Mouse (Mus musculus) myocyte (in vitro differentiated cells): ENCODE measurements around the gene Esf1. TPM values are rescaled to one million over a fixed set of nuclear protein-coding genes. Genes with fewer than 3 reads are reported as not detected.
"Not testable (repeated sequence)": the region's sequence is repeated elsewhere in the genome, so short reads cannot be mapped to it uniquely, and the experiment has no call there.

ENCODE experiments used
- H3K27me3 ChIP-seq: one replicate; pipeline ENCODE4 v1.6.1; 2011; ENCODE audit not compliant: control insufficient read depth, insufficient read depth, insufficient read length
- H3K36me3 ChIP-seq: one replicate; pipeline ENCODE4 v1.6.1; 2011; ENCODE audit not compliant: control insufficient read depth, insufficient read depth
- H3K4me2 ChIP-seq: one replicate; pipeline ENCODE4 v1.6.1; 2011; ENCODE audit warnings: low read depth, control low read depth
- H3K4me3 ChIP-seq: one replicate; pipeline ENCODE4 v1.5.1; 2011; ENCODE audit warnings: mild to moderate bottlenecking, control low read depth, moderate library complexity
- H3K79me2 ChIP-seq: one replicate; pipeline ENCODE4 v1.6.1; 2011; ENCODE audit not compliant: control insufficient read depth, insufficient read depth
- H3ac ChIP-seq: one replicate; pipeline ENCODE4 v1.6.1; 2011; ENCODE audit not compliant: control insufficient read depth, insufficient read length
- CEBPB ChIP-seq: IDR thresholded peaks from 2 replicates; pipeline ENCODE4 v1.6.1; 2011; ENCODE audit warnings: mild to moderate bottlenecking, moderate library complexity; ENCODE audit not compliant: poor library complexity, insufficient read depth, severe bottlenecking
- E2F4 ChIP-seq: IDR thresholded peaks from one replicate; pipeline ENCODE4 v1.6.1; 2011; ENCODE audit warnings: mild to moderate bottlenecking, control low read depth, moderate library complexity; ENCODE audit not compliant: insufficient read depth
- MAX ChIP-seq: IDR thresholded peaks from one replicate; pipeline ENCODE4 v1.6.1; 2011; ENCODE audit warnings: low read depth, mild to moderate bottlenecking, control low read depth
- MYOD1 ChIP-seq, 3 experiments: IDR thresholded peaks; one replicate each; pipeline ENCODE4 v1.6.1; 2011; ENCODE audit warnings: control low read depth in 2 of 3, low read depth in 2 of 3, mild to moderate bottlenecking in 2 of 3, moderate library complexity in 1 of 3; ENCODE audit not compliant: insufficient read length in 2 of 3, control insufficient read depth in 1 of 3
- MYOG ChIP-seq, 3 experiments: IDR thresholded peaks; one replicate each; pipeline ENCODE4 v1.6.1; 2011; ENCODE audit warnings: control low read depth in 2 of 3, low read depth in 2 of 3, mild to moderate bottlenecking in 2 of 3; ENCODE audit not compliant: insufficient read length in 2 of 3, control insufficient read depth in 1 of 3, insufficient read depth in 1 of 3
- POLR2A ChIP-seq: IDR thresholded peaks from one replicate; pipeline ENCODE4 v1.6.1; 2011; ENCODE audit warnings: low read depth, mild to moderate bottlenecking, control low read depth, moderate library complexity; ENCODE audit not compliant: insufficient read length
- POLR2AphosphoS2 ChIP-seq: IDR thresholded peaks from one replicate; pipeline ENCODE4 v1.6.1; 2011; ENCODE audit warnings: low read depth, control low read depth; ENCODE audit not compliant: insufficient read length
- REST ChIP-seq: IDR thresholded peaks from one replicate; pipeline ENCODE4 v1.6.1; 2011; ENCODE audit warnings: mild to moderate bottlenecking, control low read depth, moderate library complexity; ENCODE audit not compliant: insufficient read depth, insufficient read length
- SRF ChIP-seq: IDR thresholded peaks from one replicate; pipeline ENCODE4 v1.6.1; 2011; ENCODE audit warnings: low read depth; ENCODE audit not compliant: control insufficient read depth, insufficient read length
- TCF12 ChIP-seq: IDR thresholded peaks from one replicate; pipeline ENCODE4 v1.6.1; 2011; ENCODE audit warnings: mild to moderate bottlenecking, control low read depth; ENCODE audit not compliant: poor library complexity, insufficient read depth, severe bottlenecking
- TCF3 ChIP-seq: IDR thresholded peaks from one replicate; pipeline ENCODE4 v1.6.1; 2011; ENCODE audit warnings: low read depth, control low read depth; ENCODE audit not compliant: insufficient read length
- USF1 ChIP-seq: IDR thresholded peaks from one replicate; pipeline ENCODE4 v1.6.1; 2011; ENCODE audit warnings: low read depth, mild to moderate bottlenecking, control low read depth, moderate library complexity
- polyA plus RNA-seq: library from polyadenylated mRNA; unstranded; fragments of >200 nt; fragmentation: generic; extraction: Trizol; gene quantifications from one replicate; pipeline ENCODE4 v1.2.1, GENCODE M21; 2012; ENCODE audit warnings: missing spikeins

The Esf1 gene
- polyA plus RNA-seq, 1 experiment = 5.7 TPM

- TF ChIP-seq USF1 = no peak
- TF ChIP-seq REST = peak; percentile 75
- no peak for TF ChIP-seq POLR2AphosphoS2
- H3K79me2 ChIP-seq = no peaks in the 10 kb centered on the region
- no peak overlapping the region for H3K4me2 ChIP-seq
- H3K4me3 ChIP-seq = no peak overlapping the region
- no peaks in the 10 kb centered on the region for H3K27me3 ChIP-seq
- no peaks in the 10 kb centered on the region for H3K36me3 ChIP-seq
- H3ac ChIP-seq = no peak overlapping the region
These were observed 74.3 kb downstream of the Esf1 start for GRCm38 (mm10) chr2:140096034-140096433.

GRCm38 (mm10) chr2:140093433-140093832 is 76.9 kb downstream of the Esf1 start:
- Histone ChIP-seq H3K4me3 (no peak overlapping the region), H3K27me3 (no peaks in the 10 kb centered on the region), H3K36me3 (no peaks in the 10 kb centered on the region), H3ac (no peak overlapping the region), H3K4me2 (no peak overlapping the region), H3K79me2 (no peaks in the 10 kb centered on the region)
- TF ChIP-seq E2F4 (no peak), SRF (no peak), POLR2AphosphoS2 (no peak), MAX (no peak), POLR2A (no peak), CEBPB (no peak), MYOD1 (IDR thresholded peaks at IDR 0.05; ENCODE audit: control insufficient read depth in 1 of 3, insufficient read length in 2 of 3, low read depth in 2 of 3) (no peak), TCF3 (no peak), USF1 (no peak), TCF12 (no peak), REST (no peak), MYOG (IDR thresholded peaks at IDR 0.05; ENCODE audit: control insufficient read depth in 1 of 3, insufficient read depth in 1 of 3, insufficient read length in 2 of 3, low read depth in 2 of 3) (no peak)

- Histone ChIP-seq H3ac (no peak overlapping the region), H3K79me2 (no peaks in the 10 kb centered on the region), H3K4me3 (no peak overlapping the region), H3K27me3 (no peaks in the 10 kb centered on the region), H3K36me3 (no peaks in the 10 kb centered on the region), H3K4me2 (no peak overlapping the region)
- TF ChIP-seq USF1 (no peak), REST (no peak), SRF (no peak), TCF3 (no peak), CEBPB (no peak), E2F4 (no peak), TCF12 (no peak), MYOG (IDR thresholded peaks at IDR 0.05; ENCODE audit: control insufficient read depth in 1 of 3, insufficient read depth in 1 of 3, insufficient read length in 2 of 3, low read depth in 2 of 3) (no peak), POLR2AphosphoS2 (no peak), MAX (no peak), MYOD1 (IDR thresholded peaks at IDR 0.05; ENCODE audit: control insufficient read depth in 1 of 3, insufficient read length in 2 of 3, low read depth in 2 of 3) (no peak), POLR2A (no peak)
These were observed 86.1 kb downstream of the Esf1 start for GRCm38 (mm10) chr2:140084245-140084644.

- Histone ChIP-seq H3K4me2 (no peak overlapping the region), H3K79me2 (no peaks in the 10 kb centered on the region), H3K4me3 (no peak overlapping the region), H3ac (no peak overlapping the region), H3K27me3 (no peaks in the 10 kb centered on the region), H3K36me3 (no peaks in the 10 kb centered on the region)
- TF ChIP-seq USF1 (no peak), TCF3 (no peak), MYOD1 (IDR thresholded peaks at IDR 0.05; ENCODE audit: control insufficient read depth in 1 of 3, insufficient read length in 2 of 3, low read depth in 2 of 3) (no peak), REST (no peak), E2F4 (no peak)
These were observed 89.4 kb downstream of the Esf1 start for GRCm38 (mm10) chr2:140080747-140081577.

- not testable (repeated sequence) for H3ac ChIP-seq, H3K27me3 ChIP-seq, H3K4me3 ChIP-seq, H3K79me2 ChIP-seq, H3K4me2 ChIP-seq, H3K36me3 ChIP-seq
These were observed 91.1 kb downstream of the Esf1 start for GRCm38 (mm10) chr2:140079284-140079683.
